Mouse (Mus musculus) layer of hippocampus, adult 8-10 months (tissue): Measurements from ENCODE around the gene 1700049E17Rik1. TPM values are rescaled to one million over a fixed set of nuclear protein-coding genes. Genes with fewer than 3 reads are reported as not detected.
"Not testable (repeated sequence)": the region's sequence is repeated elsewhere in the genome, so short reads cannot be mapped to it uniquely, and the experiment has no call there.

ENCODE experiments used
- DNase-seq, 2 experiments: peaks; one replicate each; pipeline ENCODE4 v3.0.0; 2022; ENCODE audit warnings: low spot score in 2 of 2
- total RNA-seq, 4 experiments: library from RNA; stranded (reverse); gene quantifications; 2 replicates each; pipeline ENCODE4 v1.2.4; 2022

Gene 1700049E17Rik1
- not detected for total RNA-seq

DNA sequence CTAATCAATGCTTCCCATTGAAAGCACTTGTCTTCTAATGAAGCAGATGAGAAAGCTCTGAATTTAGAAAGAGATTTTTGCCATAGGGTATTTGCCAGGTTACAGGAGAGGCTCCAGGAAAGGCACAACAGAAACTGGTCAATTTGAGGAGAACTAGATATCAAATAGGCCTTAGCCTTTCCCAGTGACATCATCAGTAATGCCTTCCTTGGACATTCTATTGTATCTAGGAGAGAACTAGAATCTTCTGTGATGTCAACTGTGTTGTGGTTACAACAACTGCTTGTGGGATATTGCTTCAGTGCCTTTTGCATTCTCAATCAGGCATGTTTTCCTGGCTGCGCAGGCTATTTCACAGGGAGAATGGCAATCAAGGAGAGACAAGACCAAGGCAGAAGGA, at the start of gene 1700049E17Rik1:
1700049E17Rik1 (plus strand) TSS at position 301 of the 400 bp plus-strand sequence.
- DNase-seq, result not testable (repeated sequence)

DNA sequence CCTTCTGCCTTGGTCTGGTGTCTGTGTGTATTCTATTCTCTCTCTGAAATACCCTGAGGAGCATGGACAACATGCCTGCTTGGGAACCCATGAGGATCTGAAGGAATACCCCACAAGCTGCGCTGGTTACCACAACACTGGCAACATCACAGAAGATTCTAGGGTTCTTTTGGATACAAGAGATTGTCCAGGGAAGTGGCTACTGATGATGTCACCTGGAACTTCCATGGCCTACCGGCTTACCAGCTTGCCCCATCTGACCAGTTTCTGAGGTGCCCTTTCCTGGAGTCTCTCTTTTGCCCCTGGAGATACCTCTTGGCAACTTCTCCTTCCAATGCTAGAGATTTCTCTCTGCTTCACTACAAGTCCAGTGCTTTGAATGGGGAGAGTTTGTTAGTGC, 17.6 kb upstream of the 1700049E17Rik1 start, which contains the start of gene Gm7980:
Gm7980 (minus strand) TSS at position 101 of the 400 bp plus-strand sequence.
- DNase-seq, result not testable (repeated sequence)

DNA sequence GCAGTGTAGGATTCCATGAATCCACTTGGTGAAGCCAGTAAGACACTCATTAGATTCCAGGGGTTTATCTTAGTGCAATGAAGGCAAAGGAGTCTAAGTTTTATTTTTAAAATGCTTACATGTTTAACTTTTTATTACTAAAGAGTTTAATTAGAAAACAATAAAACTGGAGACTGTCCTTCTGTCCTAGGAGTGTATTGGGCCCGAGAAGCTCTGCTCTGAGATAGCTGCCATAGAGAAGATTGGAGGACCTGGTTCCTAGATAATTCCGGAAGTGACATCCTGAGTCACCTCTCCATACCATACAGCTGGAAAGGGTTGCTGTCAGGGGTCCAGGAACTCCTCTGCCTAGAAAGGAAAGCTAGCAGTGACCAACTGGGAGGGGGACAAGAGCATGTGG, 18.9 kb downstream of the 1700049E17Rik1 start, which contains the start of gene 1700024B05Rik:
1700024B05Rik (plus strand) TSS at position 301 of the 400 bp plus-strand sequence.
- DNase-seq, result not testable (repeated sequence)

DNA sequence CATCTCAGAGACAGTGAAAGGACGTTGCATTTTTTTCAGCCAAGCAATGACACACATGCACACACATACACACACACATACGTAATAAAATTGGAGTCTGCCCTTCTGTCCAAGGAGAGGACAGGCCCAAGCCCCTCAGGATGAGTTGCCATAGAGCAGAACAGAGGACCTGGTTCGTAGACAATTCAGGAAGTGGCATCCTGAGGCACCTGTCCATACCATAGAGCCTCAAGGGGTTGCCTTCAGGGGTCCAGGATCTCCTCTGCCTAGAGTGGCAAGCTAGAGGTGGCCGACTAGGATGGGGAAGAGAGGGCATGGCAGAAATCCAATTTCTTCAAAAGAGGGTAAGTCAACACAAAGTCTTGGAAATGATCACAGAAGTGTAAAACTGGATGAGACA, 39.3 kb downstream of the 1700049E17Rik1 start:
- DNase-seq, result not testable (repeated sequence)

DNA sequence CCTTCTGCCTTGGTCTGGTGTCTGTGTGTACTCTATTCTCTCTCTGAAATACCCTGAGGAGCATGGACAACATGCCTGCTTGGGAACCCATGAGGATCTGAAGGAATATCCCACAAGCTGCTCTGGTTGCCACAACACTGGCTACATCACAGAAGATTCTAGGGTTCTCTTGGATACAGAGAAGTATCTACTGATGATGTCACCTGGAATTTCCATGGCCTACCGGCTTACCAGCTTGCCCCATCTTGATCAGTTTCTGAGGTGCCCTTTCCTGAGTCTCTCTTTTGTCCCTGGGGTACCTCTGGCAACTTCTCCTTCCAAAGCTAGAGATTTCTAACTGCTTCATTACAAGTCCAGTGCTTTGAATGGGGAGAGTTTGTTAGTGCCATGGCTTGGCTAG, 43.1 kb downstream of the 1700049E17Rik1 start, which contains the start of gene Gm6401:
Gm6401 (minus strand) TSS at position 101 of the 400 bp plus-strand sequence.
- not testable (repeated sequence) for DNase-seq

DNA sequence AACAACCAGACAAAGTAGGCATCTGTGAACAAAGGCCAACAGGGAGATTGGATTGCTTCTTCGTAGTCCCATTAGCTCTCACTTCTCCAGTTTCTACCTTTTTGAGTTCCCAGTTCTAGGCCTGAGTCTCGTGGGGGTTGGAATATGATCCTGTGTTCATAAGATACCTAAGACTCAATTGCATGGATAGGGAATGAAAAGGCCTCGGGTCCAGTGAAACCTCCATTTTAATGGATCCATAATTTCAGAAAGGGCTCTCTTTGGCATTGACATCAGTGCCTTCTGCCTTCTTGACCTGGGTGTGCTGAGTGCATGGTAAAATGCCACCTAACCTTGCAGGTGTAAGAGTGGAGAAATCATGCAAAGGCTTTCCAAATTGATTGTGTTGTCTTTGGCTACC, 43.8 kb downstream of the 1700049E17Rik1 start:
- not testable (repeated sequence) for DNase-seq

Other genes with a start within 250 kb of the 1700049E17Rik1 start
- gene Gm8068, start 223.1 kb upstream of the 1700049E17Rik1 start, total RNA-seq, result not detected
- gene Gm7929, start 174.3 kb upstream of the 1700049E17Rik1 start, total RNA-seq, result not detected
- not detected for gene Gm47189, start 152.5 kb upstream of the 1700049E17Rik1 start, total RNA-seq
- not detected for gene Gm7980, start 17.7 kb upstream of the 1700049E17Rik1 start, total RNA-seq
- gene 1700024B05Rik, start 19.0 kb downstream of the 1700049E17Rik1 start, total RNA-seq, result not detected
- not detected for gene Gm6401, start 43.0 kb downstream of the 1700049E17Rik1 start, total RNA-seq
- gene Gm3543, start 58.4 kb downstream of the 1700049E17Rik1 start, total RNA-seq, result 1 to 10 TPM in 2 of 4 experiments, under 1 TPM in 2; 0.72 to 2.7 (median 1.2) TPM
- not detected for gene Gm7951, start 192.4 kb downstream of the 1700049E17Rik1 start, total RNA-seq
- gene Gm17027, start 237.7 kb downstream of the 1700049E17Rik1 start, total RNA-seq, result not detected